Mouse (Mus musculus): ENCODE data around the gene Inhba.
A peak's percentile ranks its signal among the peaks of the same experiment; 100 is the strongest.

Gene Inhba

DNA sequence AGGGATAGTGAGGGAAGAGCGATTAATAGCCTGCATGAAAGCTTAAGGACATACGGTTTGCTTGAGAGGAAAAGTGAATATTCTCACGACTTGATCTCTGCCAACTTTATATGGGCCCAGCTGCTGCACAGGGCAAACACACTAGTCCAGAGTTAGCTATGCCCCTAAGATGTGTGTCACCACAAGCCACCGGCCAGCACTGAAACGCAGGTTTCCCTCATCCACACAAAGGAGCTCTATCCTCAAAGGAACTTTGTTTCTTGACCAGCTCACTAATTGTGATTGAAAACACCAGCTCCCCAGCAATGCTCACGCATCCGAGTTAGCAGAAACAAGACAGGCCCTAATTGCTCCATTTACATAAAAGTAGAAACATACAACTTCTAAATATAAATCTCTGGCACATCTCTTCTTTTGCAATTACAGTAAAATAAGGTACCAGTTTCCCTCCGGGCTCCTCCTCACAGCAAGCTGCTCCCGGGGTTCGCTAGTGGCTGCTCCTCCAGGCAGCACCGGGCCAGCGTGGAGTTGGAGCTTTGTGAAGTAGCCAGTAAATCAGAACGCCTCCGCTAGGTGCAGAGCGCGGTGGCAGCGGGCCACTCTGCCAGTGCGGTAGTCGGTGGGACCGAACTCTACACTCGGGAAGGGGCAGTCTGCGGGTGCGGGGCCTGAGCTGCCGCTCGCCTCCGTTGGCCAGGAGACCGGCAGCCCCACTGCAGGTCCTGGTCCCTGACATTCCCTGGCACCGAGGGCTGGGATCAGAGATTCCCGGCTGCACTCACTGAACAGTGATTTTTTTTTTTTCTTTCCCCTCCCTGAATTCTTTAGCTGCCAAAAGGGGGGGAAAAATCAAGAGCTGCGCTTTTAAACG lies at the start of gene Inhba:
TSS of gene Inhba (plus strand) at position 480 of the 871 bp plus-strand sequence.
- DNase-seq (ENCODE audit: low read depth, low spot score), result no peak

DNA sequence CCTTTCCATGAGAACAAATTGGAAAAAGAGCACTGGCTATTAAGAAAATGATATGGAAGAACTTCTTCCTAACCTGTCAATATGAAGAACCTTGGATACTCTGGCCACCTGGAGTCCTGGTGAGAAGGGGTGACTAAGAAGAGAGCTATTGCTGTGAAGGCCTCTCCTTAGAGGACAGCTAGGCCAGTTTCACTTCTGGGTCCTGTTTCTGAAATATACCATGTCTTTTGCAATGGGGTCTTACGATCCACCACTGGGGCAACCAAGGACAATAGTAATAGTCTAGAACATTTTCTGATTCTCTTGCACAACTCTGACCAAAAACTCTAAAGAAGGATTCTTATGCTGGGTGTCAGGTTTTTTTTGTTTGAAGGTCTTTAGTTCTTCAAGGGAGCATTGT lies 35.1 kb upstream of the Inhba start:
- no peak for DNase-seq (ENCODE audit: low read depth, low spot score)

- no peak for DNase-seq (ENCODE audit: low read depth, low spot score)
Measured at GRCm38 (mm10) chr13:15979551-15979950, 32.1 kb upstream of the Inhba start.

GRCm38 (mm10) chr13:15982041-15982440 lies 29.6 kb upstream of the Inhba start:
- no peak for DNase-seq (ENCODE audit: low read depth, low spot score)

GRCm38 (mm10) chr13:15985761-15986160 lies 25.9 kb upstream of the Inhba start:
- DNase-seq (ENCODE audit: low read depth, low spot score), result no peak

GRCm38 (mm10) chr13:15986172-15986571 lies 25.5 kb upstream of the Inhba start:
- DNase-seq (ENCODE audit: low read depth, low spot score), result no peak

GRCm38 (mm10) chr13:15995314-15995713 lies 16.3 kb upstream of the Inhba start:
- DNase-seq (ENCODE audit: low read depth, low spot score), result no peak

DNA sequence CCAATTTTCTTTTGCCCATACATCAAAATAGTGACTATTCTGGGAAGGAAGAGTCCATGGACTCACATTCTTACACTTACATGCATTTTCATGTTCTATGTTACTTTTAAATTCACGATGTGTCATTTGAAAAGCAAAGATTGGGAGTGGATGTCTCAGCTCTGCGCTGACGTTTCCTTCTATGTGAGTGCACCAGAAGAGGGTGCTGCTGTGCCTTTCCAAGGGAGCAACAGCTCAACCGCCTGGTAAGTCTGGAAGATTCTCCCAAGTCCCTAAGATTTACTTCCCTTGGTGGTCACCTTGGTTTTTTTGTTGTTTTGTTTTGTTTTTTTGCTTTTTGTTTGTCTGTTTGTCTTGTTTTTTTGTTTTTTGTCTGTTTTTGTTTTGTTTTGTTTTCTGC lies 6.1 kb upstream of the Inhba start:
- no peak for DNase-seq (ENCODE audit: low read depth, low spot score)

GRCm38 (mm10) chr13:16007748-16008147 lies 3.9 kb upstream of the Inhba start:
- DNase-seq (ENCODE audit: low read depth, low spot score), result no peak

GRCm38 (mm10) chr13:16008348-16008747 lies 3.3 kb upstream of the Inhba start:
- DNase-seq (ENCODE audit: low read depth, low spot score), result no peak

DNA sequence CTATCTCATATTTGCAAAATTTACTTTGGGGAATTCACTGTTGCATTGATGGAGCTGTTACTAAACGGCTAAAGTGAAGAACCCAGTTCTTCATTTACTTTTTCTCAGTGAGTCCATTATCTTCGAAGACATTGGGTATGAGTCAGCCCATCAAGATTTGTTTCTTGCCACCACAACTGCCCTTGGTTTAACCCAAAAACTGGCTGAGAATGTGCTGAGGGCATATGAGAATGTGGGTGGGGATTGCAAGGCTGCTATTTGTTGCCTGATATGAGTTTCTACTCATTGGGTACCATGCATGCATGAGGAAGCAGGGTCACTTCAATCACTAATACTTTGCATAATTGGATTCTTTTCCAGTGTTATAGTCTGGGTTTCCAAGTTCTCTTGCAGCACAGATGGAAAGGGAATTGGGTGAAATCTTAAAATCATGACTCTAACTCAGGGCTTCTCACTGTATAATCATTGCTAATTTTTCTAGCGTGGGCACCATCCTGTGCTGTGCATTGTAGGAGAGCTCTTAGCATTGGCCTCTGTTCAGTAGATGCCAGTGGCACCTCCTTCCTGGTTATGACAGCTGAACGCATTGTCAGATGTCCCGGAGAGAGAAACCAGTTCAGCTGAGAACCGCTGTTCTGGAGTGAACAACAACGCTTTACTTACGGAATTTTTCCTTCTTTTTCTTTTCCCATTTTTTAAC lies 1.7 kb upstream of the Inhba start:
- no peak for DNase-seq (ENCODE audit: low read depth, low spot score)

GRCm38 (mm10) chr13:16010586-16010985 lies 1.1 kb upstream of the Inhba start:
- no peak for DNase-seq (ENCODE audit: low read depth, low spot score)

DNA sequence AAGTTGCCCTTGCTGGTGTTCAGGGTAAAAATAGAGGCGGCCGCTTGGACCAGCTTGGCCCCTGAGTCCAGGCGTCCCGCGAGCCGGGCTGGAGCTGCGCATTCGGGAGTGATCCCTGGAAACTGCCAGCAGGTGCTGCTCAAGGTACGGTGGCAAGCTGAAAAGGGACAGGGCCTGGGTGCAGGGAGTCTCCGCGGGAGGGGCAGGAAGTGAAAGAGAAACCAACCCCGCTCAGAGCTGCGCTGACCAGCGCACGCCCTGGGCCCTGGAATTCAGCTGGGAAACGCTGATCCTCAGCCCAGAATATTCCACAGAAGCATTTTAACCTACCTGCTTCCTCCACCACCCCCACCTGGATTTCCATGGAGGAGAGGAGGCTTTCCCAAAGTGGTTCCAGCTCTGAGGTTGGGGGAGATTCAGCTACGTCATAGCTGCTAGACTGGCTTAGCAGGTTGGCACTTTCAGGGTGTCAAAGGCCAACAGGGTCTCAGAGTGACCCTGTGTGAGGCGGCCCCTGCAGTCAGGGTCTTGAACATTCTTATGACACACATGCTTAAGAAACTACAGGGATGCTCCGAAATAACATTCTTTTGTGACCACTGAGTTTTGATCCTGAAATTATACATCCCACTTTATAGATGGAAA lies 714 bp downstream of the Inhba start:
- DNase-seq (ENCODE audit: low read depth, low spot score), result peak; percentile 39

DNA sequence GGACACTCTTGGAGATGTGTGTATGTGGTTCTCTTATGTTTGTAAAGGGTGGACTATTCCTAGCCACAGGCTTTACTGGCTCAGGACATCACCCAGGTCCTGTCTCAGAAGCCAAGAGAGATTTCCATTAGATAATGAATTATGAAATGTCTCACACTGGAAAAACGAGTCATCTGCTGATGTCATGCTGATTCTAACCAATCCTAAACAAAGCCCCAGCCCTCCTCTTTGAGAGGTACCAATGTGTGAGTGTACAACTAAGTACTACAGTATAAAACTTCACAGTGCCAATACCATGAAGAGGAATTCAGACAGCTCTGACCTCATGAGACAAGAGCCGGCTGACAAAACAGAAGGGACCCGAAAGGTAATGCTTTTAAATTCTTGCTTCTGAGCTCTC lies 2.5 kb downstream of the Inhba start:
- DNase-seq (ENCODE audit: low read depth, low spot score), result no peak

- no peak for DNase-seq (ENCODE audit: low read depth, low spot score)
Measured at GRCm38 (mm10) chr13:16016506-16016905, 4.9 kb downstream of the Inhba start.

- no peak for DNase-seq (ENCODE audit: low read depth, low spot score)
Measured at GRCm38 (mm10) chr13:16017338-16017737, 5.7 kb downstream of the Inhba start.

DNA sequence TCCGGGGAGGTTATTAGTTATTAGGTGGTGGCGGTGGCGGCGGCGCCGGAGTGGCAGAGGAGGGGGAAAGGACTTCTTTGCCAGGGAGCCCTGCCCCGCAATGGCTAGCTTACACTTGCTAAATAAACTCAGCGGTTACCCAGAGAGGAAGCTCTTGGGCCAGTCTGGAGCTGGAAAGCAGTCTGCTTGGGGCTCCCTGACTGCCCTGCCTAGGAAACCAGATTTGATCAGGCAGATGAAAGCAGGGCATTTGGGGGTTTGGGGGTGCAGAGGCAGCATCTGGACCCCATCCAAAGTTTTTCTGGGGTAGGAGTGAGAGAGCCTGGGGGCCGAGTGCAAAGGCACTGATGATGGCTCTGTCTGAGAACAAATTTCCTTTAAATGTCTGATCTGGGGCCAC lies 6.1 kb downstream of the Inhba start:
- no peak for DNase-seq (ENCODE audit: low read depth, low spot score)

- DNase-seq (ENCODE audit: low read depth, low spot score), result no peak
Measured at GRCm38 (mm10) chr13:16018807-16019510, 7.3 kb downstream of the Inhba start.

GRCm38 (mm10) chr13:16020659-16021058 lies 9.0 kb downstream of the Inhba start:
- DNase-seq (ENCODE audit: low read depth, low spot score), result peak; percentile 13

- DNase-seq (ENCODE audit: low read depth, low spot score), result no peak
Measured at GRCm38 (mm10) chr13:16021181-16021580, 9.5 kb downstream of the Inhba start.

GRCm38 (mm10) chr13:16021849-16022248 lies 10.2 kb downstream of the Inhba start:
- no peak for DNase-seq (ENCODE audit: low read depth, low spot score)

GRCm38 (mm10) chr13:16022536-16022935 lies 10.9 kb downstream of the Inhba start:
- no peak for DNase-seq (ENCODE audit: low read depth, low spot score)

Measured in A20 (cell line).